Mouse (Mus musculus) bone marrow macrophage, adult 2 months (primary cell): ENCODE results near the gene Nphs1.

Experiments
- CTCF ChIP-seq: IDR thresholded peaks from 2 replicates; pipeline ENCODE4 v1.5.1; 2012; ENCODE audit warnings: low read depth, mild to moderate bottlenecking, low read length, moderate library complexity
- POLR2A ChIP-seq: IDR thresholded peaks from 2 replicates; pipeline ENCODE4 v1.6.1; 2012; ENCODE audit warnings: mild to moderate bottlenecking, low read depth, low read length, borderline replicate concordance

GRCm38 (mm10) chr7:30534633-30535577 lies 76.8 kb downstream of the Nphs1 start, which contains the start of gene Arhgap33:
- TF ChIP-seq POLR2A (no peak), CTCF (no peak)
